Mouse (Mus musculus) WW6 (cell line): ENCODE results near the gene Gm4305.
"Not testable (repeated sequence)": the region's sequence is repeated elsewhere in the genome, so short reads cannot be mapped to it uniquely, and the experiment has no call there.

ENCODE experiments used
- DNase-seq: peaks from one replicate; pipeline ENCODE4 v3.0.0-alpha.2; 2013; ENCODE audit warnings: low read depth, low spot score

Gene Gm4305

GRCm38 (mm10) chr10:100350793-100351192 lies at the start of gene Gm4305:
TSS of gene Gm4305 (plus strand) at chr10:100351093.
- not testable (repeated sequence) for DNase-seq

GRCm38 (mm10) chr10:100335376-100335775 lies 15.5 kb upstream of the Gm4305 start, which contains the start of gene Gm4301:
TSS of gene Gm4301 (plus strand) at chr10:100335676.
- DNase-seq, result not testable (repeated sequence)

GRCm38 (mm10) chr10:100340536-100340935 lies 10.4 kb upstream of the Gm4305 start, which contains the start of gene Gm4302:
TSS of gene Gm4302 (plus strand) at chr10:100340836.
- DNase-seq, result not testable (repeated sequence)

DNA sequence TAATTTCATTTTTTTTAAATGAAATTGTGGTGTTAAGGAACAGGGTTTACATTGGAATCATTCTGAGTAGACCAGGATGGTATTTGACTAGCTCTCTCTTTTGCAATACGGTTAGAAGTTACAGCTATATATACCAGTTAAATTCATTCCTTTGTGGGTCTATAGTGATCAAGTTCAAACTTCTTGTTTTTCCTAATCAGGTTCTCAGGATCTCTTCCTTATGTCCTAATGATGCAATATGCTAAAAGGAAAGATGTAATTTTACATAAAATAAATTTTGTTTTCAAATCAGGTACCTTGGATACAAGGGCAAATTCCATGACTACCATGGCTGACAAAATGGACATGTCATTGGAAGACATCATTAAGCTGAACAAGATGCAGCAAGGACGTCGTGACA lies 5.2 kb upstream of the Gm4305 start, which contains the start of gene Gm4303:
Gene Gm4303, plus strand, starts transcription at position 301 of the 400 bp plus-strand sequence.
- DNase-seq, result not testable (repeated sequence)

DNA sequence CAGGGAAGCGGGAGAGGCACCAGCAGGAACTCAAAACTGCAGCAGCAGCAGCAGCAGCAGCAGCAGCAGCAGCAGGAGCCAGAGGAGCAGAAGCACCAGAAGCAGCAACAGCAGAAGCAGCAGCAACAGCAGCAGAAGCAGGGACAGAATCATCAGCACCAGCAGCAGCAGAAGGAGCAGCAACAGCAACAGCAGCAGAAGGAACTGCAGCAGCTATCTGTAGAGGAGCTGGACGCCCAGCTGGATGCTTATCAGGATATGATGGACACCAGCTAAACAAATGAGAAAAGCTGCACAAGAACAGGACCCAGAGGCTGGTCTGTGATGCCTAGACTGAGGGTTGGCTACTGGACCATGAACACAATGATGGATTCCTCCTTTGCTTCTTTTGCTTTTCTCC lies 5.9 kb downstream of the Gm4305 start:
- not testable (repeated sequence) for DNase-seq

DNA sequence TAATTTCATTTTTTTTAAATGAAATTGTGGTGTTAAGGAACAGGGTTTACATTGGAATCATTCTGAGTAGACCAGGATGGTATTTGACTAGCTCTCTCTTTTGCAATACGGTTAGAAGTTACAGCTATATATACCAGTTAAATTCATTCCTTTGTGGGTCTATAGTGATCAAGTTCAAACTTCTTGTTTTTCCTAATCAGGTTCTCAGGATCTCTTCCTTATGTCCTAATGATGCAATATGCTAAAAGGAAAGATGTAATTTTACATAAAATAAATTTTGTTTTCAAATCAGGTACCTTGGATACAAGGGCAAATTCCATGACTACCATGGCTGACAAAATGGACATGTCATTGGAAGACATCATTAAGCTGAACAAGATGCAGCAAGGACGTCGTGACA lies 10.1 kb downstream of the Gm4305 start, which contains the start of gene Gm4307:
Gene Gm4307, plus strand, starts transcription at position 301 of the 400 bp plus-strand sequence.
- not testable (repeated sequence) for DNase-seq

DNA sequence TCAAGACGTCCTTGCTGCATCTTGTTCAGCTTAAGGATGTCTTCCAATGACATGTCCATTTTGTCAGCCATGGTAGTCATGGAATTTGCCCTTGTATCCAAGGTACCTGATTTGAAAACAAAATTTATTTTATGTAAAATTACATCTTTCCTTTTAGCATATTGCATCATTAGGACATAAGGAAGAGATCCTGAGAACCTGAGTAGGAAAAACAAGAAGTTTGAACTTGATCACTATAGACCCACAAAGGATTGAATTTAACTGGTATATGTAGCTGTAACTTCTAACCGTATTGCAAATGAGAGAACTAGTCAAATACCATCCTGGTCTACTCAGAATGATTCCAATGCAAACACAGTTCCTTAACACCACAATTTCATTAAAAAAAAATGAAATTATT lies 31.6 kb downstream of the Gm4305 start, which contains the start of gene Gm4312:
Gene Gm4312, minus strand, starts transcription at position 101 of the 400 bp plus-strand sequence.
- not testable (repeated sequence) for DNase-seq
